Mouse (Mus musculus) lung, postnatal 14 days (tissue): Measurements from ENCODE around the gene Tspan13.

Source experiments
- DNase-seq: peaks from one replicate; pipeline ENCODE4 v3.0.0; 2021

Tspan13 gene

GRCm38 (mm10) chr12:36030660-36031363 is 11.5 kb downstream of the Tspan13 start:
- DNase-seq = peak; percentile 29

GRCm38 (mm10) chr12:36029687-36030086 is 12.6 kb downstream of the Tspan13 start:
- DNase-seq = no peak

GRCm38 (mm10) chr12:36028968-36029645 is 13.2 kb downstream of the Tspan13 start:
- DNase-seq = no peak

GRCm38 (mm10) chr12:36027171-36027570 is 15.1 kb downstream of the Tspan13 start:
- DNase-seq = no peak

GRCm38 (mm10) chr12:36026126-36026525 is 16.2 kb downstream of the Tspan13 start:
- no peak for DNase-seq

GRCm38 (mm10) chr12:36020710-36021109 is 21.6 kb downstream of the Tspan13 start:
- DNase-seq = no peak

- DNase-seq = no peak
Observed at GRCm38 (mm10) chr12:36020081-36020480, 22.2 kb downstream of the Tspan13 start.

- no peak for DNase-seq
Observed at GRCm38 (mm10) chr12:36019572-36019971, 22.7 kb downstream of the Tspan13 start.

- DNase-seq = no peak
Observed at GRCm38 (mm10) chr12:36017791-36018190, 24.5 kb downstream of the Tspan13 start.

GRCm38 (mm10) chr12:36013216-36013910 is 28.9 kb downstream of the Tspan13 start:
- no peak for DNase-seq

- peak; percentile 18 for DNase-seq
Observed at GRCm38 (mm10) chr12:36008364-36009047, 33.8 kb downstream of the Tspan13 start.

GRCm38 (mm10) chr12:36007581-36007980 is 34.7 kb downstream of the Tspan13 start:
- no peak for DNase-seq

GRCm38 (mm10) chr12:36004714-36005113 is 37.6 kb downstream of the Tspan13 start:
- DNase-seq = no peak

GRCm38 (mm10) chr12:35995799-35996198 is 46.5 kb downstream of the Tspan13 start:
- peak; percentile 63 for DNase-seq

- DNase-seq = no peak
Observed at GRCm38 (mm10) chr12:35994098-35994497, 48.2 kb downstream of the Tspan13 start.

- DNase-seq = no peak
Observed at GRCm38 (mm10) chr12:35993583-35993982, 48.7 kb downstream of the Tspan13 start.

- DNase-seq = no peak
Observed at GRCm38 (mm10) chr12:35992711-35993110, 49.6 kb downstream of the Tspan13 start, which contains the start of gene Agr2. Gene Agr2, plus strand, starts transcription at chr12:35992907.

GRCm38 (mm10) chr12:35984743-35985142 is 57.6 kb downstream of the Tspan13 start:
- no peak for DNase-seq

- no peak for DNase-seq
Observed at GRCm38 (mm10) chr12:35983472-35983871, 58.8 kb downstream of the Tspan13 start.

- peak; percentile 44 for DNase-seq
Observed at GRCm38 (mm10) chr12:35981732-35982360, 60.5 kb downstream of the Tspan13 start.

GRCm38 (mm10) chr12:35979625-35980024 is 62.7 kb downstream of the Tspan13 start:
- DNase-seq = no peak

- no peak for DNase-seq
Observed at GRCm38 (mm10) chr12:35977633-35978246, 64.6 kb downstream of the Tspan13 start.
